ENCODE assay signal across 8 mouse cellular contexts in genomic region chr2:125122624-125123476, GRCm38 (mm10). TPM values are rescaled to one million over a fixed set of nuclear protein-coding genes. Genes with fewer than 3 reads are reported as not detected.
A peak's percentile ranks its signal among the peaks of the same experiment; 100 is the strongest.
DNase-seq lines count a peak whose midpoint lies in the region; ATAC-seq and TF ChIP-seq lines count a peak whose summit lies in the region.

No protein-coding gene starts in this region.

- peak overlapping the region; percentile 97 for H3K4me3 ChIP-seq in ES-Bruce4 (ENCODE audit: low read depth, low read length)
- H3K4me3 ChIP-seq in forebrain, embryonic 14.5 days (ENCODE audit: low read depth, low read length) = peak overlapping the region; percentile 80
- H3K4me3 ChIP-seq in liver, embryonic 16.5 days (ENCODE audit: low read depth, low read length) = peak overlapping the region; percentile 82
- peak overlapping the region; percentile 74 for H3K4me3 ChIP-seq in neural tube, embryonic 11.5 days (ENCODE audit: low read depth, low read length)
- peak overlapping the region; percentile 74 for H3K4me3 ChIP-seq in stomach, embryonic 15.5 days (replicated peaks)

- intact Hi-C loops in heart, postnatal 25 days (cut with DNase I) = no loop called here

- H3K4me1 ChIP-seq in ES-Bruce4 (ENCODE audit: control insufficient read depth, insufficient read depth, low read length) = peaks cover 1% of the 10 kb centered on the region
- H3K4me1 ChIP-seq in forebrain, embryonic 14.5 days (ENCODE audit: control insufficient read depth, insufficient read depth, low read length) = peaks cover 16% of the 10 kb centered on the region
- peaks cover 18% of the 10 kb centered on the region for H3K4me1 ChIP-seq in liver, embryonic 16.5 days (ENCODE audit: control insufficient read depth, low read depth, low read length)
- H3K4me1 ChIP-seq in neural tube, embryonic 11.5 days (ENCODE audit: control insufficient read depth, insufficient read depth, low read length) = peaks cover 12% of the 10 kb centered on the region; the same call in 1 of the 2 replicates
- 0 out of 2 replicates have a peak, but pooled peaks cover 7% of the 10 kb centered on the region for H3K4me1 ChIP-seq in stomach, embryonic 15.5 days

- H3K27ac ChIP-seq in ES-Bruce4 (ENCODE audit: insufficient read depth, low read length) = peak overlapping the region; percentile 49
- H3K27ac ChIP-seq in forebrain, embryonic 14.5 days (ENCODE audit: low read depth, low read length) = peak overlapping the region; percentile 95
- H3K27ac ChIP-seq in liver, embryonic 16.5 days (ENCODE audit: low read length) = peak overlapping the region; percentile 69
- peak overlapping the region; percentile 84 for H3K27ac ChIP-seq in neural tube, embryonic 11.5 days (ENCODE audit: low read depth, low read length)
- peak overlapping the region; percentile 88 for H3K27ac ChIP-seq in stomach, embryonic 15.5 days

- peak; percentile 64 for DNase-seq in cerebellum, adult 11 months
- DNase-seq in forebrain, embryonic 14.5 days (ENCODE audit: low spot score) = peak; percentile 63
- DNase-seq in heart, postnatal 25 days (ENCODE audit: low spot score) = peak; percentile 26
- peak; percentile 55 for DNase-seq in layer of hippocampus, adult 11-12 months (ENCODE audit: low spot score)
- peak; percentile 60 for DNase-seq in neural tube, embryonic 11.5 days (ENCODE audit: low spot score)

- no peaks in the 10 kb centered on the region for H3K27me3 ChIP-seq in ES-Bruce4 (ENCODE audit: control insufficient read depth, insufficient read depth, low read length, poor library complexity, severe bottlenecking)
- H3K27me3 ChIP-seq in forebrain, embryonic 14.5 days (replicated peaks; ENCODE audit: control insufficient read depth, insufficient read depth, low read length) = no peaks in the 10 kb centered on the region
- no peaks in the 10 kb centered on the region for H3K27me3 ChIP-seq in liver, embryonic 16.5 days (ENCODE audit: control insufficient read depth, insufficient read depth, low read depth, low read length)
- no peaks in the 10 kb centered on the region for H3K27me3 ChIP-seq in neural tube, embryonic 11.5 days (ENCODE audit: control insufficient read depth, insufficient read depth, low read length)
- H3K27me3 ChIP-seq in stomach, embryonic 15.5 days (replicated peaks) = no peaks in the 10 kb centered on the region

- WGBS in forebrain, embryonic 14.5 days = under 1% methylated on average over 47 of the region's 59 CpGs
- under 1% methylated on average over 50 of the region's 59 CpGs for WGBS in liver, embryonic 16.5 days (ENCODE audit: insufficient replicate concordance)
- WGBS in neural tube, embryonic 11.5 days = under 1% methylated on average over 55 of the region's 59 CpGs
- WGBS in stomach, embryonic 15.5 days = under 1% methylated on average over 43 of the region's 59 CpGs

- TF ChIP-seq EP300 in ES-Bruce4 (IDR thresholded peaks at IDR 0.05; ENCODE audit: insufficient read depth, low read depth, low read length) = no peak

- no peaks in the 10 kb centered on the region for H3K9me3 ChIP-seq in ES-Bruce4 (replicated peaks; ENCODE audit: control insufficient read depth, insufficient read depth, low read length, poor library complexity, severe bottlenecking)
- no peaks in the 10 kb centered on the region for H3K9me3 ChIP-seq in forebrain, embryonic 14.5 days (replicated peaks; ENCODE audit: control insufficient read depth, low read length)
- H3K9me3 ChIP-seq in liver, embryonic 16.5 days (replicated peaks; ENCODE audit: control insufficient read depth, low read length) = no peaks in the 10 kb centered on the region
- H3K9me3 ChIP-seq in neural tube, embryonic 11.5 days (ENCODE audit: control insufficient read depth, low read length) = no peaks in the 10 kb centered on the region
- no peaks in the 10 kb centered on the region for H3K9me3 ChIP-seq in stomach, embryonic 15.5 days

- no peak for TF ChIP-seq POLR2A in ES-Bruce4 (IDR thresholded peaks at IDR 0.05; ENCODE audit: insufficient read depth, low read length)

- H3K4me2 ChIP-seq in forebrain, embryonic 14.5 days (ENCODE audit: low read length) = peak overlapping the region; percentile 85
- peak overlapping the region; percentile 89 for H3K4me2 ChIP-seq in liver, embryonic 16.5 days (ENCODE audit: low read depth, low read length)
- H3K4me2 ChIP-seq in neural tube, embryonic 11.5 days (ENCODE audit: low read depth) = peak overlapping the region; percentile 80
- peak overlapping the region; percentile 69 for H3K4me2 ChIP-seq in stomach, embryonic 15.5 days

- peaks cover 4% of the 10 kb centered on the region; the same call in 1 of the 2 replicates for H3K36me3 ChIP-seq in ES-Bruce4 (ENCODE audit: control insufficient read depth, insufficient read depth, low read length, poor library complexity, severe bottlenecking)
- H3K36me3 ChIP-seq in forebrain, embryonic 14.5 days (ENCODE audit: control insufficient read depth, insufficient read depth, low read length) = no peaks in the 10 kb centered on the region
- H3K36me3 ChIP-seq in liver, embryonic 16.5 days (ENCODE audit: control insufficient read depth, insufficient read depth) = no peaks in the 10 kb centered on the region
- H3K36me3 ChIP-seq in neural tube, embryonic 11.5 days (ENCODE audit: control insufficient read depth, insufficient read depth, low read length) = no peaks in the 10 kb centered on the region; the same call in 1 of the 2 replicates
- no peaks in the 10 kb centered on the region for H3K36me3 ChIP-seq in stomach, embryonic 15.5 days

- peak; percentile 76 for ATAC-seq in forebrain, embryonic 14.5 days
- peak; percentile 81 for ATAC-seq in liver, embryonic 16.5 days (ENCODE audit: low read depth)
- peak; percentile 80 for ATAC-seq in neural tube, embryonic 11.5 days (ENCODE audit: insufficient read depth, low FRiP score, low TSS enrichment)
- ATAC-seq in stomach, embryonic 15.5 days (ENCODE audit: insufficient read depth, low FRiP score, low read depth) = peak; percentile 72

- TF ChIP-seq CTCF in ES-Bruce4 (IDR thresholded peaks at IDR 0.05; ENCODE audit: low read depth, low read length) = no peak

- peak overlapping the region; percentile 96 for H3K9ac ChIP-seq in ES-Bruce4 (ENCODE audit: low read depth, poor library complexity, severe bottlenecking)
- peak overlapping the region; percentile 98 for H3K9ac ChIP-seq in forebrain, embryonic 14.5 days (ENCODE audit: low read length)
- peak overlapping the region; percentile 86 for H3K9ac ChIP-seq in liver, embryonic 16.5 days (ENCODE audit: low read depth, low read length)
- peak overlapping the region; percentile 98 for H3K9ac ChIP-seq in neural tube, embryonic 11.5 days (ENCODE audit: low read length)
- H3K9ac ChIP-seq in stomach, embryonic 15.5 days = peak overlapping the region; percentile 83

RNA-seq across cellular contexts. Expression of gene Myef2, which starts 0.6 kb away (rescaled TPM):
- 192 and 197 TPM in 2 replicates for polyA plus RNA-seq in ES-Bruce4 (2011; ENCODE audit: insufficient read depth, insufficient read length, low read depth, missing spikeins)
- 257 and 259 TPM in 2 replicates for polyA plus RNA-seq in forebrain, embryonic 14.5 days (2014; fragmentation: Nextera tagmentation; extraction: Ambion mirVana)
- 1 to 10 TPM; 6.4 to 9.1 TPM for total RNA-seq in heart, postnatal 25 days (2021)
- polyA plus RNA-seq in liver, embryonic 16.5 days (2015; fragmentation: Nextera tagmentation; extraction: Ambion mirVana) = 18.9 and 19.9 TPM in 2 replicates
- polyA plus RNA-seq in neural tube, embryonic 11.5 days (2014; fragmentation: Nextera tagmentation; extraction: Ambion mirVana) = 247 and 250 TPM in 2 replicates
- polyA plus RNA-seq in stomach, embryonic 15.5 days (2015; fragmentation: Nextera tagmentation; extraction: Ambion mirVana) = 69.3 and 77.7 TPM in 2 replicates

RNA-seq across cellular contexts. Expression of gene Ctxn2, which starts 13.6 kb away (rescaled TPM):
- not detected in 2 replicates for polyA plus RNA-seq in ES-Bruce4 (2011; ENCODE audit: insufficient read depth, insufficient read length, low read depth, missing spikeins)
- polyA plus RNA-seq in forebrain, embryonic 14.5 days (2014; fragmentation: Nextera tagmentation; extraction: Ambion mirVana) = 4.6 and 8.0 TPM in 2 replicates
- not detected for total RNA-seq in heart, postnatal 25 days (2021)
- not detected in 2 replicates for polyA plus RNA-seq in liver, embryonic 16.5 days (2015; fragmentation: Nextera tagmentation; extraction: Ambion mirVana)
- polyA plus RNA-seq in neural tube, embryonic 11.5 days (2014; fragmentation: Nextera tagmentation; extraction: Ambion mirVana) = not detected in 2 replicates
- 0.30 TPM in 1 of 2 replicates, not detected in the other for polyA plus RNA-seq in stomach, embryonic 15.5 days (2015; fragmentation: Nextera tagmentation; extraction: Ambion mirVana)

RNA-seq across cellular contexts. Expression of gene Slc12a1, which starts 29.5 kb away (rescaled TPM):
- polyA plus RNA-seq in ES-Bruce4 (2011; ENCODE audit: insufficient read depth, insufficient read length, low read depth, missing spikeins) = not detected in 2 replicates
- polyA plus RNA-seq in forebrain, embryonic 14.5 days (2014; fragmentation: Nextera tagmentation; extraction: Ambion mirVana) = 0.05 TPM in 1 of 2 replicates, not detected in the other
- not detected for total RNA-seq in heart, postnatal 25 days (2021)
- polyA plus RNA-seq in liver, embryonic 16.5 days (2015; fragmentation: Nextera tagmentation; extraction: Ambion mirVana) = 0.01 and 0.04 TPM in 2 replicates
- polyA plus RNA-seq in neural tube, embryonic 11.5 days (2014; fragmentation: Nextera tagmentation; extraction: Ambion mirVana) = 0.05 and 0.07 TPM in 2 replicates
- not detected in 2 replicates for polyA plus RNA-seq in stomach, embryonic 15.5 days (2015; fragmentation: Nextera tagmentation; extraction: Ambion mirVana)

RNA-seq across cellular contexts. Expression of gene Slc24a5, which starts 54.9 kb away (rescaled TPM):
- not detected in 2 replicates for polyA plus RNA-seq in ES-Bruce4 (2011; ENCODE audit: insufficient read depth, insufficient read length, low read depth, missing spikeins)
- polyA plus RNA-seq in forebrain, embryonic 14.5 days (2014; fragmentation: Nextera tagmentation; extraction: Ambion mirVana) = 3.6 and 4.6 TPM in 2 replicates
- total RNA-seq in heart, postnatal 25 days (2021) = 1 to 10 TPM in 1 of 2 experiments, under 1 TPM in 1; 0.81 to 1.3 TPM
- polyA plus RNA-seq in liver, embryonic 16.5 days (2015; fragmentation: Nextera tagmentation; extraction: Ambion mirVana) = 4.7 and 5.6 TPM in 2 replicates
- polyA plus RNA-seq in neural tube, embryonic 11.5 days (2014; fragmentation: Nextera tagmentation; extraction: Ambion mirVana) = 5.0 and 7.0 TPM in 2 replicates
- 2.9 TPM in 2 replicates for polyA plus RNA-seq in stomach, embryonic 15.5 days (2015; fragmentation: Nextera tagmentation; extraction: Ambion mirVana)

Comparison
In these comparisons a context has a peak if more than half of its experiments do, and no peak if none do; other contexts are left out.
1. Peak in every context shown above with its lines: DNase-seq, ATAC-seq, H3K4me3 ChIP-seq and H3K27ac ChIP-seq.